Mouse (Mus musculus) right cerebral cortex, postnatal 14 days (tissue): ENCODE measurements around the gene Tmcc3.

Source experiments
- DNase-seq: peaks from one replicate; pipeline ENCODE4 v3.0.0; 2022

Tmcc3 gene

DNA sequence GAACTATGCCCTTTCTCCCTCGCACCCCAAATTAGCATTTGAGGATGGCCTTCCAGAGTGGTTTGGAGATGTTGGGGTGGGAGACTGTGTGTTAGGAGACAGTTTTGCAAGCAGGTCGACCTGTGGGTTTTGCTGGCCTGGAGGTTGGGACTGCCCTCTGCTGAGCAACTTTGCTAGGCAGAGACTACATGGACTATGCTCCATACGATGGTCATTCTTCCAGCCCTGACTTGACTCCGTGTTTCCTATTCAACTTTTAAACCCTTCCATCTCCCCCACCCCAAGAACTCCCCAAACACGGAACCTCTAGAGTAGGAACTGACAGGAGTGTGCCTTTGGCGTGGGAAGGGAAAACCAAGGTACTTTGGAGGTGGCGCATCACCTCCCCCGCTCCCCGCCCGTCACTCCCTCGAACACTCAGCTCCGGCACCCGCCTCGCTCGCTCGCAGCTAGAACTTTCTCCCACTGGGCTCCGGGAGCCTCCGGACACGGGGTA is at the start of gene Tmcc3:
Gene Tmcc3 (plus strand): TSS at position 439 of the 496 bp plus-strand sequence.
- DNase-seq = no peak

GRCm38 (mm10) chr10:94262646-94263045 is 49.1 kb upstream of the Tmcc3 start:
- DNase-seq = no peak

DNA sequence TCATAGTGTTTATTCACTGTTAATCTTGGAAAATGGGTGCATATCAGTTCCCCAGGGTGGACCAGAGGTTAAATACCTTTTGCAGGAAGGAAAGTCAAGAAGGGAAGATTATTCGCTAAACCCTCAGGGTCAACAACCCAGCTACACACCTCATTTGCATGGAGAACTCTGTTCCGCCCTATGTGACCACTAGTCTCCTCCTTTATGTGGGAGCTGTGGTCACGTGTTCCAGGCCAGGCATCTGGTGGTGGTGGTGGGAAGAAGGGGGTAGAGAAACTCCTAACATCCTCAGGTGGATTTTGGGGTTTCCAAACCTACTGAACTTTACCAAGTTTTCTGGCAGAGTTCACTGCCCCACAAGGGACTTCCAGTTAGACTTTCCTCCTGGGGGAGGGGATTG is 48.5 kb upstream of the Tmcc3 start:
- no peak for DNase-seq

GRCm38 (mm10) chr10:94265656-94266542 is 45.9 kb upstream of the Tmcc3 start:
- peak; percentile 25 for DNase-seq

- DNase-seq = no peak
These were observed 36.4 kb upstream of the Tmcc3 start for GRCm38 (mm10) chr10:94275321-94275720.

GRCm38 (mm10) chr10:94276511-94276910 is 35.2 kb upstream of the Tmcc3 start:
- DNase-seq = no peak

DNA sequence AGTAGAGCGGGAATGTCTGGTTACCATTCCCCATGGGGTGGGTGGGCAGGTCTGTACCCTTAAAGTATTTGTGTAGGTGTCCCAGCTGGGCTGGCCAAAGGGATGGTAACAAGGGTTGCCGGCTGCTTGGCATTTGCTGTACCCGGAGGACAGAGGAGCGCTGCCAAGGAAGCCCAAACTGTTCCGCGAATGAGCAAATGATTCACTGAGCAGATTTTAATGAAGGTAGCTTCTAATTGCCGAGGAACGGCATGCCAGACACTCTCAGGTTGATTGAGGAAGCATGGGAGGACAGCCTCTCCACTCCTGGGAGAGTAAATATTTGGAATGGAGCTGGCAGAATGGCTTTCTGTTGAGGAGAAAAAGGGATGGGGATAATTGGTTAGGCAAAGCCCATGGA is 29.6 kb upstream of the Tmcc3 start:
- DNase-seq = no peak

GRCm38 (mm10) chr10:94282797-94283196 is 29.0 kb upstream of the Tmcc3 start:
- no peak for DNase-seq

DNA sequence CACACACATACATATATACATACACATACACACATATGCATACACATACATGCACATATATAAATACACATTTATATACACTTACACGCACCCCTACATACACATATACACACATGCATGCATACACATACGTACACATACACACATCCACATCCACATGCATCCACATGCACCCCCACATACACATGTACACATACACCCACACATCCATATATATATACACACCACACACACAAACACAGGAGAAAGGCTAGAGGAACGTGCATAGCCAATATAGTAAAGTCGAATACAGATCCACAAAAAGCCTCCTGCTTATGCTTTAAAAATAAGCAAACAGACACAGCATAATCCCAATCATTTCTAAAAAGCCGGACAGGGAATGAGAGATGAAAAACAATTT is 17.3 kb upstream of the Tmcc3 start:
- no peak for DNase-seq

DNA sequence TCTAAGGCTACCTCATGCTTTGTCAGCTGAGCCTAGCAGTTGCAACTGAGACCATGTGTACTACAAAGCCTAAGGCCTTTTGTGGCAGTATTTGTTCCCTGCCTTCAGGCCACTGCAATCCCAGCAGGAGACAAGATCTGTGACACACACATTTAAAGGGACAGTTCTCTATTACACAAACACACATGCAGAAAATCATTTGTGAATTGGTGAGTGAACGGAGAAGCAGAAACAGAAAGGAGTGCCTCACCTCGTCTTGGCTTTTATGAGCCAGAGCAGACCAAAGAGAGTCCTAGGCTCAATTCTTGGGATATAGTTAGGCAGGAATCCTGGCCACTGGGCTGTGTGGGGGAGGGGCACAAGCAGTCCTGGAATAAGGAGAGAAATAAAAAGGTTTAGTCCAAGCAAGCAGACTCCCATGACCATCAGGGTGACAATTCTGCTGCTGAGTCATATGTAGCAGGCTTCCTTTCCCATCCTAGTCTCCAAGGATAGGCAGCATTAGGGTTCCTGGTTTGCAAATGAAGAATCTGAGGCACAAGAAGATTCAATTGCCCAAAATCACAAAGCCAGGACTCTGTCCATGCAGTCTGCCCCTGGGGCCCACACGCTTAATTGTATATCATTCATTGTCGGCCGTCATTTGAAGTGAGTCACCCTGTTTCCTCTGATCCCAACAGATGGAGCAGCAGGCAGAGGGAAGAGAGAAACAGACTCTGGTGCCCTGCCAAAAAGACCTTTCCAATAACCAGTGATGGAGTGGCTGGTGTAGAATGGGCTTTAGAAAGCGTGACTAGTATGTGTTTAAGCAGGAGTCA is 16.6 kb upstream of the Tmcc3 start:
- no peak for DNase-seq

- DNase-seq = no peak
These were observed 15.7 kb upstream of the Tmcc3 start for GRCm38 (mm10) chr10:94295923-94296605.

- DNase-seq = no peak
These were observed 13.3 kb upstream of the Tmcc3 start, which contains the start of gene Gm4792 for GRCm38 (mm10) chr10:94298471-94298870. Gm4792 (minus strand) TSS chr10:94298703.

DNA sequence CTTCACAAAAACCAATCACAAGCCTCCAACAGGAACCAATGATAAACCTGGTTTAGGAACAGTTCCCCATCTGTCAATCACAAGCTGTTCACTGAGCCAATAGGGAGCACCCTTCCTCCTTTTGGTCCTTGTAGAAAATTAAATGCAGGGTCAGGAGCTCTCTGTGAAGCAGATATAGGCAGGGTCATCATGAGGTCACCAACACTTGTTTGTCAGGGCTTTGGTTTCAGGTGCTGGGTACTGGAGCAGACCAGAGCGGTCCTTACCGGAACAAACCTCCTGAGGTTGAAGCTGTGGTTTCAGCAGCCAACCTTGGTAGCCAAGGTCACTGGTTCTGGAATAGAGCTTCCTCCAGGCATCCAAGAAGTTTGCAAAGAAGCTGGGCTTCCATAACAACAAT is 12.4 kb upstream of the Tmcc3 start:
- DNase-seq = no peak

- no peak for DNase-seq
These were observed 7.6 kb upstream of the Tmcc3 start for GRCm38 (mm10) chr10:94304064-94304657.

- no peak for DNase-seq
These were observed 6.2 kb upstream of the Tmcc3 start for GRCm38 (mm10) chr10:94305526-94305925.

- no peak for DNase-seq
These were observed 1.1 kb upstream of the Tmcc3 start for GRCm38 (mm10) chr10:94310499-94311267.

DNA sequence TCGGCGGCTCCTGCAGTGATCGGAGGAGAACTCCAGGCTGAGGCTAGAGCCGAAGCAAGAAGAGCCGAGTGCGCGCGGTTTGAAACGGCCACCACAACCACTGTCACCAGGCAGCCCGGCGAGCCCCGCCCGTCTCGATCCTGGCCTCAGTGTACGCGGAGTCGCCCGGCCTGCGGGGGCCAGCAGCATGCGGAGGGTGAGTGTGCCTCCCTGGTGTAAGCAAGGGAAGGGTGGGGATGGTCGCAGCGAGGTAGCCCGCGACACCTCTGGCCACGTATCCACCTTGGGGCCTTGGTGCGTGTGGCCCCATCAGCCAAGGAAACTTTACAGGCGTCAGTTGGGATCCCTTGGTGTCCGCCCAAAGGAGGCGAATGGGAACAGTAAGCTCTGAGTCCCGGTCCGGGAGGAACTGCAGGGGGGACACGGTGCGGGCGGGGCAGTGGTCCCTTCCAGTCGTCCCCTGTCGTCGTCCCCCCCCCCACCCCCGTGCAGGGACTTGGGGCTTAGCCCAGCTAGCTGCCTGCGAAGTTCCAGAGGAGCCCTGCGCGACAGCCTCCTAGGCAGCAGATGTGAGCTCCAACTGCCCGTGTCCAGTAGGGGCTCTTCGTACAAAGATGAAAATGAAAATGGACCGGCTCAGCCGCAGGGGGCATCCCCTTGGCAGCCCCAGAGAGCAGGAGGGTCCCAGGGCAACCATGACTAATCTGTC is 412 bp downstream of the Tmcc3 start:
- peak; percentile 18 for DNase-seq

DNA sequence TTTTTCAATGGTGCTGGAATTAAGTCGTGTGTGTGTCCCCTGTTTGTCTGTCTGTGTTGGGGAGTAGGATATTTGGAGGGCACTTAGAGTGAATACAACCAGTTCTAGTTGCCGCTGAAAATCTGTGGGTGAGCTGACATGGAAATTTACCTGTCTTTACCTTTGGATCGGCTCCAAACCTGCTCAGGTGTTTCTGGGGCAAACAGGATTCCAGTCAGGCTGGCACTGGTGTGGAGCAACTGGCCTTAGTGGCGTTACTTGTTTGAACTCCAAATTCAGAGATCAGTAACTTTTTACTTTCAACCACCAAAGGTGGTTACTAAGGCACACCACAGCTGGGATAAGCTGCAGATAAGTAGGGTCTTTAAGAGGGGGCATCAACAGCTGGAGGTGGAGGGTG is 1.4 kb downstream of the Tmcc3 start:
- no peak for DNase-seq

DNA sequence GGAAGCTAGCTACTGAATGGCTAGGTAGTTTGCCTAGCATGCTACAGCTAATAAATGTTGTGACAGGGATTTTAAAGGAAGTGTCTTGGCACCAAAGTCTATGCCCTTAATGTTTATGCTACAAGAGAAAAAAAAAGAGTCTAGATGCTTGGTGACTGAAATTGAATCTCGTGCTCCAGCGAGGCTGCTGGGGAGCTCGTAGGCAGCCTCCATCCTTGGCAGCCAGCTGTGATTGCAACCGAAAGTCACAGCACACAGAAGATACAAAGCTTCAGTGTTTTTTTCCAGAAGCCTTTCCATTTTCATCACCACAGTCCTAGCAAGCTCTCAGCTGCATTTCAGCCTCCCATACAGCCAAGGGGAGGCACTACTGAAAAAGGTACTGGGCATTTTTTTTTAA is 6.8 kb downstream of the Tmcc3 start:
- no peak for DNase-seq

DNA sequence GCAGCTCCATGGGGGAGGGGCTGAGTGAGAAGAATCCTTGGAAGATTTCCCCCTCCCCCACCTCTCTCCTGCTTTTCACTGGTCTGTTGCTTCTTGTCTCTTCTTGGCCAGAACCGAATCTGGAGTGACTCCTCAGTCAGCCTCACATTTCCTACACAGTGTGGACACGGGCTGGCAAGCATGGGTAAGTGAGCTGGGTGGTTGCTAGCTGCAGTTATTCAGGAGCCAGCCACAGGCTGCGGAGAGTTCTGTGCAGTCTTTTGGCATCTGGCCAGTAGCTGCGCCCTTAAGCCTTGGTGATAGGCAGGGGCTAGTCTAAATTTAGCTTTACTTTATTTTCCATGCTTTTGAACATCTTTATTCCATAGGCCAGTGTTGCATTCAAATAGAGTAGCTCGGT is 18.2 kb downstream of the Tmcc3 start:
- peak; percentile 52 for DNase-seq
